Mouse (Mus musculus) embryonic fibroblast, embryonic 13.5 days (primary cell): Measurements from ENCODE around the gene Fam81b.

Experiments
- CTCF ChIP-seq: IDR thresholded peaks from 2 replicates; pipeline ENCODE4 v1.5.1; 2011; ENCODE audit warnings: mild to moderate bottlenecking, control low read depth, low read length, moderate library complexity, borderline replicate concordance; ENCODE audit not compliant: insufficient read depth
- POLR2A ChIP-seq: IDR thresholded peaks from 2 replicates; pipeline ENCODE4 v1.6.1; 2011; ENCODE audit warnings: low read depth, mild to moderate bottlenecking, control low read depth, low read length, moderate library complexity

DNA sequence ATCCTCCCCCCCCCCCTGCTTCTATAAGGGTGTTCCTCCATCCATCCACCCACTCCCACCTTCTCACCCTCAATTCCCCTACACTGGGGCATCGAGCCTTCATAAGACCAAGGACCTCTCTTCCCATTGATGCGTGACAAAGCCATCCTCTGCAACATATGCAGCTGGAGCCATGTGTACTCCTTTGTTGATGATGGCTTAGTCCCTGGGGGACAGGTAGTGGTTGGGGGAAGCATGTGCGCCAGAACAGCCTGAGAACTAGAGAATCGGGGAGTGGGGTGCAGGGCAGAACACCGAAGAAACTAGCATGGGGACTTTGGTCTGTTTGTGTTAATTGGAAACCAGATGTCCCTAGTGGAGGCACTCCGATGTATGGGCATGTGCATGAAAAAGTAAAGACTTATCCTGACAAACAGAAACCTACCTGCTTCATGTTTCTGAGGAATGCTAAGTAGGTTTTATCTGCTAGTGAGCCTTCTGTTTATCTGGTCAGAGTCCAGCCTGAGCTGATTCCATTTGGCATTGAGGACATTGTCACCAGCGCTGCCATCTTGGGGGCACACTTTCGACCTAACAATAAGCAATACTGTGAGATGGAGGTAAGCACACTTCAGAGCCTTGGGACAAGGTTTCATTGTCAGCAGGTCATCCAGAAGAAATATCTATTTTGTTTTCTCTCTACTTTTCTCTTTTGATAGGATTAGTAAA, 109.3 kb downstream of the Fam81b start:
- no peak for TF ChIP-seq CTCF
- no peak for TF ChIP-seq POLR2A
